Mouse (Mus musculus): ENCODE measurements around the gene Dnah2. TPM values are rescaled to one million over a fixed set of nuclear protein-coding genes. Genes with fewer than 3 reads are reported as not detected.

The Dnah2 gene
- polyA plus RNA-seq, 1 experiment from 2014 or later, result 3.1 TPM

- WGBS, result 89% methylated on average over 2 of the region's 2 CpGs
- Histone ChIP-seq H3K27ac (replicated peaks) (no peak overlapping the region), H3K9me3 (replicated peaks) (no peaks in the 10 kb centered on the region), H3K27me3 (replicated peaks) (peaks cover 19% of the 10 kb centered on the region), H3K9ac (replicated peaks) (no peak overlapping the region), H3K4me3 (replicated peaks) (no peak overlapping the region), H3K4me1 (0 out of 2 replicates have a peak, but pooled peaks cover 4% of the 10 kb centered on the region), H3K36me3 (no peaks in the 10 kb centered on the region), H3K4me2 (no peak overlapping the region)
- no peak for ATAC-seq (ENCODE audit: low FRiP score)
Measured at GRCm38 (mm10) chr11:69426246-69426645, 122.7 kb downstream of the Dnah2 start.

- no peak overlapping the region for H3K4me2 ChIP-seq
- H3K9me3 ChIP-seq (replicated peaks), result no peaks in the 10 kb centered on the region
- H3K9ac ChIP-seq (replicated peaks), result no peak overlapping the region
- H3K36me3 ChIP-seq, result no peaks in the 10 kb centered on the region
- no peak overlapping the region for H3K4me3 ChIP-seq (replicated peaks)
- no peak for ATAC-seq (ENCODE audit: low FRiP score)
- peaks cover 25% of the 10 kb centered on the region for H3K4me1 ChIP-seq
- H3K27ac ChIP-seq (replicated peaks), result no peak overlapping the region
- H3K27me3 ChIP-seq (replicated peaks), result peaks cover 28% of the 10 kb centered on the region
- WGBS, result 82% methylated on average over 6 of the region's 6 CpGs
Measured at GRCm38 (mm10) chr11:69423885-69424284, 125.0 kb downstream of the Dnah2 start.

GRCm38 (mm10) chr11:69422842-69423241 is 126.1 kb downstream of the Dnah2 start:
- no peak overlapping the region for H3K4me2 ChIP-seq
- ATAC-seq (ENCODE audit: low FRiP score), result no peak

GRCm38 (mm10) chr11:69421131-69421977 is 127.6 kb downstream of the Dnah2 start:
- Histone ChIP-seq H3K9me3 (replicated peaks) (no peaks in the 10 kb centered on the region), H3K9ac (replicated peaks) (no peak overlapping the region), H3K4me1 (peaks cover 45% of the 10 kb centered on the region), H3K27me3 (replicated peaks) (peaks cover 28% of the 10 kb centered on the region), H3K36me3 (no peaks in the 10 kb centered on the region), H3K27ac (replicated peaks) (no peak overlapping the region), H3K4me2 (peak overlapping the region; percentile 96; the same call in 1 of the 2 replicates), H3K4me3 (replicated peaks) (0 out of 2 replicates have a peak overlapping the region, but pooled peaks have one; percentile 65)
- WGBS, result 17% methylated on average over 25 of the region's 25 CpGs
- ATAC-seq (ENCODE audit: low FRiP score), result no peak

More at GRCm38 (mm10) chr11:69422842-69423241, 126.1 kb downstream of the Dnah2 start:
- WGBS, result 90% methylated on average over 10 of the region's 10 CpGs
- Histone ChIP-seq H3K4me3 (replicated peaks) (no peak overlapping the region), H3K9me3 (replicated peaks) (no peaks in the 10 kb centered on the region), H3K27me3 (replicated peaks) (peaks cover 28% of the 10 kb centered on the region), H3K4me1 (peaks cover 33% of the 10 kb centered on the region), H3K9ac (replicated peaks) (no peak overlapping the region), H3K36me3 (no peaks in the 10 kb centered on the region), H3K27ac (replicated peaks) (no peak overlapping the region)

- H3K27ac ChIP-seq (replicated peaks), result no peak overlapping the region
- no peaks in the 10 kb centered on the region for H3K36me3 ChIP-seq
- peak overlapping the region; percentile 96 for H3K4me2 ChIP-seq
- peaks cover 28% of the 10 kb centered on the region for H3K27me3 ChIP-seq (replicated peaks)
- H3K4me3 ChIP-seq (replicated peaks), result peak overlapping the region; percentile 65
- peaks cover 45% of the 10 kb centered on the region for H3K4me1 ChIP-seq
- no peak overlapping the region; the same call in 1 of the 2 replicates for H3K9ac ChIP-seq (replicated peaks)
- WGBS, result 11% methylated on average over 10 of the region's 10 CpGs
- no peaks in the 10 kb centered on the region for H3K9me3 ChIP-seq (replicated peaks)
- no peak for ATAC-seq (ENCODE audit: low FRiP score)
Measured at GRCm38 (mm10) chr11:69420554-69421000, 128.3 kb downstream of the Dnah2 start.

GRCm38 (mm10) chr11:69419813-69420553 is 128.9 kb downstream of the Dnah2 start:
- H3K27ac ChIP-seq (replicated peaks), result peak overlapping the region; percentile 98; the same call in 1 of the 2 replicates
- peak overlapping the region; percentile 96 for H3K4me2 ChIP-seq
- peaks cover 47% of the 10 kb centered on the region for H3K4me1 ChIP-seq
- no peaks in the 10 kb centered on the region for H3K9me3 ChIP-seq (replicated peaks)
- no peaks in the 10 kb centered on the region for H3K36me3 ChIP-seq
- peak overlapping the region; percentile 29 for H3K9ac ChIP-seq (replicated peaks)
- H3K27me3 ChIP-seq (replicated peaks), result peaks cover 28% of the 10 kb centered on the region
- H3K4me3 ChIP-seq (replicated peaks), result peak overlapping the region; percentile 65
- under 1% methylated on average over 31 of the region's 31 CpGs for WGBS
- ATAC-seq (ENCODE audit: low FRiP score), result no peak

- peak overlapping the region; percentile 65 for H3K4me3 ChIP-seq (replicated peaks)
- no peaks in the 10 kb centered on the region for H3K36me3 ChIP-seq
- no peaks in the 10 kb centered on the region for H3K9me3 ChIP-seq (replicated peaks)
- under 1% methylated on average over 19 of the region's 19 CpGs for WGBS
- ATAC-seq (ENCODE audit: low FRiP score), result peak; percentile 19; the same call in 1 of the 2 replicates
- peaks cover 53% of the 10 kb centered on the region for H3K4me1 ChIP-seq
- peak overlapping the region; percentile 29 for H3K9ac ChIP-seq (replicated peaks)
- peaks cover 28% of the 10 kb centered on the region for H3K27me3 ChIP-seq (replicated peaks)
- peak overlapping the region; percentile 96 for H3K4me2 ChIP-seq
- H3K27ac ChIP-seq (replicated peaks), result peak overlapping the region; percentile 98
Measured at GRCm38 (mm10) chr11:69419443-69419812, 129.5 kb downstream of the Dnah2 start.

- Histone ChIP-seq H3K9ac (replicated peaks) (peak overlapping the region; percentile 60), H3K9me3 (replicated peaks) (no peaks in the 10 kb centered on the region), H3K27ac (replicated peaks) (peak overlapping the region; percentile 98), H3K4me1 (peaks cover 60% of the 10 kb centered on the region), H3K4me2 (peak overlapping the region; percentile 96), H3K27me3 (replicated peaks) (peaks cover 28% of the 10 kb centered on the region), H3K36me3 (no peaks in the 10 kb centered on the region), H3K4me3 (replicated peaks) (peak overlapping the region; percentile 65)
- ATAC-seq (ENCODE audit: low FRiP score), result peak; percentile 93
- WGBS, result under 1% methylated on average over 44 of the region's 45 CpGs
Measured at GRCm38 (mm10) chr11:69418481-69419442, 130.1 kb downstream of the Dnah2 start.

GRCm38 (mm10) chr11:69417449-69418384 is 131.2 kb downstream of the Dnah2 start:
- peak overlapping the region; percentile 96 for H3K4me2 ChIP-seq
- peaks cover 5% of the 10 kb centered on the region for H3K36me3 ChIP-seq
- WGBS, result under 1% methylated on average over 39 of the region's 39 CpGs
- H3K4me3 ChIP-seq (replicated peaks), result peak overlapping the region; percentile 65
- no peaks in the 10 kb centered on the region for H3K9me3 ChIP-seq (replicated peaks)
- peaks cover 70% of the 10 kb centered on the region for H3K4me1 ChIP-seq
- H3K27ac ChIP-seq (replicated peaks), result peak overlapping the region; percentile 98
- ATAC-seq (ENCODE audit: low FRiP score), result peak; percentile 29; the same call in 1 of the 2 replicates
- H3K27me3 ChIP-seq (replicated peaks), result peaks cover 23% of the 10 kb centered on the region
- peak overlapping the region; percentile 60 for H3K9ac ChIP-seq (replicated peaks)

- no peaks in the 10 kb centered on the region for H3K9me3 ChIP-seq (replicated peaks)
- peak overlapping the region; percentile 65 for H3K4me3 ChIP-seq (replicated peaks)
- H3K36me3 ChIP-seq, result peaks cover 10% of the 10 kb centered on the region
- H3K27me3 ChIP-seq (replicated peaks), result peaks cover 16% of the 10 kb centered on the region
- WGBS, result 3% methylated on average over 8 of the region's 8 CpGs
- peak overlapping the region; percentile 96 for H3K4me2 ChIP-seq
- ATAC-seq (ENCODE audit: low FRiP score), result no peak
- H3K4me1 ChIP-seq, result peaks cover 77% of the 10 kb centered on the region
- peak overlapping the region; percentile 98 for H3K27ac ChIP-seq (replicated peaks)
- peak overlapping the region; percentile 60 for H3K9ac ChIP-seq (replicated peaks)
Measured at GRCm38 (mm10) chr11:69416921-69417448, 131.9 kb downstream of the Dnah2 start.

Data from neural tube, embryonic 15.5 days (tissue).